Mouse (Mus musculus) ES-Bruce4 (cell line): ENCODE results near the gene Kat6b.

ENCODE experiments used
- CTCF ChIP-seq: IDR thresholded peaks from one replicate; pipeline ENCODE4 v1.8.1; 2011; ENCODE audit warnings: low read depth, low read length
- EP300 ChIP-seq: IDR thresholded peaks from 2 replicates; pipeline ENCODE4 v1.6.1; 2011; ENCODE audit warnings: low read depth, low read length; ENCODE audit not compliant: insufficient read depth
- POLR2A ChIP-seq: IDR thresholded peaks from one replicate; pipeline ENCODE4 v1.8.1; 2011; ENCODE audit warnings: low read length; ENCODE audit not compliant: insufficient read depth

- TF ChIP-seq CTCF (no peak), POLR2A (no peak), EP300 (no peak)
Observed at GRCm38 (mm10) chr14:21560481-21561209, 79.4 kb downstream of the Kat6b start.
